Mouse (Mus musculus) stomach, postnatal 0 days (tissue): ENCODE measurements around the gene Tbrg4. TPM values are rescaled to one million over a fixed set of nuclear protein-coding genes. Genes with fewer than 3 reads are reported as not detected.

Experiments
- ATAC-seq: fragments of 200-750 bp; cut with Nextera tagmentation; 2 replicates; pipeline ENCODE4 v1.8.0; 2017; ENCODE audit not compliant: low FRiP score, low TSS enrichment
- DNase-seq: peaks from one replicate; pipeline ENCODE4 v3.0.0-alpha.2; 2016; ENCODE audit warnings: low spot score
- H3K27ac ChIP-seq: fragments of 300-500 bp; sonication (generic); replicated peaks from 2 replicates; pipeline ENCODE4 v1.5.1; 2014; ENCODE audit warnings: mild to moderate bottlenecking, control low read depth
- H3K27me3 ChIP-seq: fragments of 300-500 bp; sonication (generic); 2 replicates; pipeline ENCODE4 v1.6.1; 2014; ENCODE audit warnings: low read length; ENCODE audit not compliant: control insufficient read depth, insufficient read depth
- H3K36me3 ChIP-seq: fragments of 300-500 bp; sonication (generic); 2 replicates; pipeline ENCODE4 v1.6.1; 2014; ENCODE audit warnings: low read length, mixed read lengths; ENCODE audit not compliant: control insufficient read depth, insufficient read depth
- H3K4me1 ChIP-seq: fragments of 300-500 bp; sonication (generic); replicated peaks from 2 replicates; pipeline ENCODE4 v1.6.1; 2014; ENCODE audit warnings: antibody characterized with exemption; ENCODE audit not compliant: control insufficient read depth, insufficient read depth
- H3K4me2 ChIP-seq: fragments of 300-500 bp; sonication (generic); replicated peaks from 2 replicates; pipeline ENCODE4 v1.6.1; 2014; ENCODE audit warnings: low read depth, mild to moderate bottlenecking, control low read depth, moderate library complexity
- H3K4me3 ChIP-seq: fragments of 300-500 bp; sonication (generic); 2 replicates; pipeline ENCODE4 v1.5.1; 2014; ENCODE audit warnings: low read depth, low read length, control low read depth
- H3K9ac ChIP-seq: fragments of 300-500 bp; sonication (generic); 2 replicates; pipeline ENCODE4 v1.6.1; 2014; ENCODE audit warnings: mild to moderate bottlenecking, low read length, control low read depth, mixed read lengths
- H3K9me3 ChIP-seq: fragments of 300-500 bp; sonication (generic); 2 replicates; pipeline ENCODE4 v1.6.1; 2016; ENCODE audit warnings: low read length; ENCODE audit not compliant: control insufficient read depth
- CTCF ChIP-seq: IDR thresholded peaks from 2 replicates; pipeline ENCODE4 v1.5.1; 2016; ENCODE audit warnings: antibody characterized with exemption, low read depth, mild to moderate bottlenecking, moderate library complexity
- EP300 ChIP-seq: optimal IDR thresholded peaks from 2 replicates; pipeline ENCODE3; 2016; ENCODE audit warnings: antibody characterized with exemption
- WGBS: fragments of 180-500 bp; shearing (Covaris S2); extraction: QIAGEN DNeasy Blood & Tissue Kit; methylation state at CpG from one replicate; pipeline ENCODE4 v1.1.7; 2014; 5-methylcytosine and 5-hydroxymethylcytosine counted together
- polyA plus RNA-seq: library from polyadenylated mRNA; unstranded; fragments of >200 nt; fragmentation: Nextera tagmentation; extraction: Ambion mirVana; gene quantifications from 2 replicates; pipeline ENCODE4 v1.2.1, GENCODE M21; 2015

Tbrg4 gene
- polyA plus RNA-seq, 1 experiment from 2014 or later: 29.3 TPM

- Histone ChIP-seq H3K27ac (peak within 1 kb of the TSS; percentile 75), H3K4me2 (peak within 1 kb of the TSS; percentile 58), H3K36me3 (no peaks in the 10 kb centered on the region), H3K9ac (peak within 1 kb of the TSS; percentile 50), H3K27me3 (no peaks in the 10 kb centered on the region), H3K4me3 (peak within 1 kb of the TSS; percentile 37), H3K4me1 (0 out of 2 replicates have a peak, but pooled peaks cover 3% of the 10 kb centered on the region), H3K9me3 (no peaks in the 10 kb centered on the region)
- TF ChIP-seq EP300 (no peak), CTCF (peak; percentile 17; the same call in 1 of the 2 replicates)
- DNase-seq (peak; percentile 58), ATAC-seq (peak; percentile 50; the same call in 1 of the 2 replicates)
- 5% methylated on average over 28 of the region's 41 CpGs for WGBS
Observed at GRCm38 (mm10) chr11:6605491-6606399, 20.1 kb downstream of the Tbrg4 start, which contains the start of gene Nacad. Gene Nacad, minus strand, starts transcription at chr11:6606053.

DNA sequence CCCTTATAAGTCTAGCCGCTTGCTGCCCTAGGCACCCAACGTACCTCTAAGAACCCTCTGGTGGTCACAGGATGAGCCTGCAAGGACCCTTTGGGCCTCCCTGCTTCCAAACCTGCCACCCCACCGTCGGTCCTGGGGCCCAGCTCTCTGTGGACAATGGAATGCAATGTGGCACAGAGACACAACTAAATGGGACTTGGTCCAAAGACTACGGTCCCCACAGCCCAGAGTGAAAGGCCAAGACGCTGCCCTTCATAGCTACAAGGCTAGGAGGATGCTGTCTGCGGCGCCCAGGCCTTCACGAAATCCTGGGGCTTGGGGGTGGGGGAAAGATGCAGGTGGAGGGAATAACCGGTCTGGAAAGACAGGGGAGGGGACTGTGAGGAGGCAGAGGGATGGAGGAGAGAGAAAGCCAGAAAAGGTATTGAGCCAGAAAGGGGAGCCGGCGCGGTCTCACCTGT, 20.8 kb downstream of the Tbrg4 start:
- WGBS: 12% methylated on average over 10 of the region's 13 CpGs
- Histone ChIP-seq H3K36me3 (no peaks in the 10 kb centered on the region), H3K27me3 (no peaks in the 10 kb centered on the region), H3K4me1 (0 out of 2 replicates have a peak, but pooled peaks cover 3% of the 10 kb centered on the region), H3K9ac (peak overlapping the region; percentile 50), H3K27ac (peak overlapping the region; percentile 75), H3K9me3 (no peaks in the 10 kb centered on the region), H3K4me2 (peak overlapping the region; percentile 58), H3K4me3 (peak overlapping the region; percentile 37)
- ATAC-seq (no peak), DNase-seq (no peak)
- peak; percentile 65 for TF ChIP-seq CTCF
- no peak for TF ChIP-seq EP300

DNA sequence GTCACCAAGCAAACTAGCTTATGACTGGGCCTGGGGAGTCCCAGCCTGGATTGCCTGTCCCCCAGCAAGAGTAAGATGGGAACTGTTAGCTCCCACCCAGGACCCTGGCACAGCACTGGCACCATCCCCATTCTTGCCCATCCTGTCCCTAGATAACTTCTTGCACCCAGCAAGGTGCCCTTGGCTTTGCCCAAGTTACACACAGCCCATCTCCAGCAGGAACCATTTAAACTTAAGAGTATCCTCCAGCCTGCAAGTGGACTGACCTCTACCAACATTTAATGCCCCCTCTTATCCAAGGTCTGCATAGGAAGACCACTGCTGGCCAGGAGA, 21.3 kb downstream of the Tbrg4 start:
- ATAC-seq (no peak), DNase-seq (no peak)
- no peaks in the 10 kb centered on the region for H3K9me3 ChIP-seq
- no peak overlapping the region; the same call in 1 of the 2 replicates for H3K9ac ChIP-seq
- no peaks in the 10 kb centered on the region for H3K36me3 ChIP-seq
- TF ChIP-seq CTCF: no peak
- TF ChIP-seq EP300: no peak
- H3K27ac ChIP-seq: 0 out of 2 replicates have a peak overlapping the region, but pooled peaks have one; percentile 49
- H3K27me3 ChIP-seq: no peaks in the 10 kb centered on the region
- peak overlapping the region; percentile 37; the same call in 1 of the 2 replicates for H3K4me3 ChIP-seq
- H3K4me1 ChIP-seq: 0 out of 2 replicates have a peak, but pooled peaks cover 3% of the 10 kb centered on the region
- H3K4me2 ChIP-seq: peak overlapping the region; percentile 34; the same call in 1 of the 2 replicates

DNA sequence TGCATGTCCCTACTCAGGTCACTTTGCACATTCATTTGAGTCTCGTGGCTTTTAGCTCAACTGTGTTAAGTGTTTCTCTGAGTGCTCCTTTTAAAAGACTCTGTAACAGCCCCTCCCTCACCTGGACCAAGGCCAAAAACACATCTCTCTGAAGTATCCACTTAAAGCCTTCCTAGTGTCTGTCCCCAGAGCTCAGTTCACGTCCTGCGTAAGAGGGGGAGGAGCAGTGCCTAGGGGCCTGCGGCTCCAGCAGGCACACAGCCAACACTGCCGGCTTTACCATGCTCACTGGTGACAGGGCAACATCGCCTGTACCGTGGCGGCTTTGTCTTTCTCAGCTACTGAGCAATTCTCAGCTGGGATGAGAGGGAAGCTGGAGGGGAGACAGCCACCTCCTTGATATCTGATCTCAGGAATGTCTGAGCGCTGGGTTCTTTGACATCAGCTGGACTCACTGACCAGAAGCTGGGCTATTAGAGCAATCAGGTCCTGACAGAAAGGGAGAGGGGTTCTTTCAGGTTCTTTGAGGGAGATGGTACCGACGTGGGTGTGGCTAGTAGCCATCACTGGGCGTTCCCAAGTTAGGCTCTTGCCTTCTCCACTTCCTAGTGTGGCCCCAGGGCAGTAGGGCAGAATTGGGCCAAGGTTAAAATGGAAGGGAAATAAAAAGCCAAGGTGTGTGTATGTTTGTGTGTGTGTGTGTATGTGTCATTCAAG, 21.8 kb downstream of the Tbrg4 start:
- no peaks in the 10 kb centered on the region for H3K36me3 ChIP-seq
- H3K27ac ChIP-seq: 0 out of 2 replicates have a peak overlapping the region, but pooled peaks have one; percentile 49
- H3K9ac ChIP-seq: no peak overlapping the region; the same call in 1 of the 2 replicates
- WGBS: 17% methylated on average over 12 of the region's 12 CpGs
- no peaks in the 10 kb centered on the region for H3K27me3 ChIP-seq
- 0 out of 2 replicates have a peak, but pooled peaks cover 3% of the 10 kb centered on the region for H3K4me1 ChIP-seq
- H3K4me3 ChIP-seq: peak overlapping the region; percentile 37; the same call in 1 of the 2 replicates
- TF ChIP-seq CTCF (no peak), EP300 (no peak)
- H3K4me2 ChIP-seq: peak overlapping the region; percentile 34
- no peaks in the 10 kb centered on the region for H3K9me3 ChIP-seq
- DNase-seq (no peak), ATAC-seq (peak; percentile 41; the same call in 1 of the 2 replicates)

- H3K4me3 ChIP-seq: no peak overlapping the region
- H3K9me3 ChIP-seq: no peaks in the 10 kb centered on the region
- no peak overlapping the region for H3K4me2 ChIP-seq
- H3K9ac ChIP-seq: no peak overlapping the region
- no peaks in the 10 kb centered on the region for H3K36me3 ChIP-seq
- H3K27me3 ChIP-seq: no peaks in the 10 kb centered on the region
- no peak for DNase-seq
- WGBS: 78% methylated on average over 9 of the region's 9 CpGs
- 0 out of 2 replicates have a peak, but pooled peaks cover 3% of the 10 kb centered on the region for H3K4me1 ChIP-seq
- no peak for ATAC-seq
- H3K27ac ChIP-seq: no peak overlapping the region
- TF ChIP-seq CTCF (no peak), EP300 (no peak)
Observed at GRCm38 (mm10) chr11:6603224-6603623, 22.6 kb downstream of the Tbrg4 start.
